In genomic region chr10:80016511-80016910, GRCm38 (mm10) we compare ENCODE assay signal across 8 mouse cellular contexts. TPM values are rescaled to one million over a fixed set of nuclear protein-coding genes. Genes with fewer than 3 reads are reported as not detected.
DNase-seq lines count a peak whose midpoint lies in the region; ATAC-seq and TF ChIP-seq lines count a peak whose summit lies in the region.

Arhgap45 (plus strand) TSS chr10:80016653.

- peaks cover 4% of the 10 kb centered on the region; the same call in 1 of the 2 replicates for H3K27me3 ChIP-seq in liver, postnatal 0 days (ENCODE audit: insufficient read depth, low read length)
- peaks cover 69% of the 10 kb centered on the region for H3K27me3 ChIP-seq in hindbrain, embryonic 14.5 days (ENCODE audit: control insufficient read depth, insufficient read depth, low read length)

- peak; percentile 36 for TF ChIP-seq CTCF in liver, postnatal 0 days (IDR thresholded peaks at IDR 0.05; ENCODE audit: low read depth)

- peak within 1 kb of the TSS; percentile 58 for H3K4me3 ChIP-seq in liver, postnatal 0 days (ENCODE audit: low read depth, low read length)
- no peak within 1 kb of the TSS for H3K4me3 ChIP-seq in hindbrain, embryonic 14.5 days (replicated peaks; ENCODE audit: low read length)

- no peaks in the 10 kb centered on the region for H3K9me3 ChIP-seq in liver, postnatal 0 days (ENCODE audit: low read length)
- peaks cover 6% of the 10 kb centered on the region for H3K9me3 ChIP-seq in hindbrain, embryonic 14.5 days (ENCODE audit: control insufficient read depth, low read length)

- peak; percentile 55 for DNase-seq in gastrocnemius, postnatal 25 days
- DNase-seq in gastrocnemius, postnatal 14 days: no peak
- DNase-seq in liver, postnatal 0 days: peak; percentile 80
- DNase-seq in spleen, postnatal 14 days (ENCODE audit: low spot score in 2 of 2): peak; percentile 59 to 70
- no peak for DNase-seq in ovary, postnatal 14 days (ENCODE audit: low spot score)
- no peak for DNase-seq in neural tube, embryonic 10.5 days (ENCODE audit: extremely low spot score, low spot score)
- no peak for DNase-seq in hindbrain, embryonic 14.5 days (ENCODE audit: low spot score)

- ATAC-seq in erythroblast, adult 5-6 weeks (replicated peaks; ENCODE audit: low FRiP score, poor library complexity, severe bottlenecking): peak; percentile 41
- peak; percentile 77 for ATAC-seq in liver, postnatal 0 days
- ATAC-seq in hindbrain, embryonic 14.5 days (ENCODE audit: low FRiP score): no peak

- WGBS in liver, postnatal 0 days (ENCODE audit: insufficient replicate concordance): 24% methylated on average over 11 of the region's 11 CpGs
- WGBS in hindbrain, embryonic 14.5 days: 72% methylated on average over 11 of the region's 11 CpGs

- H3K9ac ChIP-seq in liver, postnatal 0 days (replicated peaks): peak within 1 kb of the TSS; percentile 57
- H3K9ac ChIP-seq in hindbrain, embryonic 14.5 days: no peak within 1 kb of the TSS

- H3K36me3 ChIP-seq in liver, postnatal 0 days (replicated peaks; ENCODE audit: insufficient read depth, low read length): peaks cover 28% of the 10 kb centered on the region; the same call in 1 of the 2 replicates
- peaks cover 8% of the 10 kb centered on the region; the same call in 1 of the 2 replicates for H3K36me3 ChIP-seq in hindbrain, embryonic 14.5 days (replicated peaks; ENCODE audit: control insufficient read depth, insufficient read depth)

- H3K4me1 ChIP-seq in liver, postnatal 0 days (ENCODE audit: insufficient read depth): peaks cover 26% of the 10 kb centered on the region
- H3K4me1 ChIP-seq in hindbrain, embryonic 14.5 days (replicated peaks; ENCODE audit: control insufficient read depth, insufficient read depth, low read length): no peaks in the 10 kb centered on the region

- no peak for TF ChIP-seq EP300 in liver, postnatal 0 days (IDR thresholded peaks at IDR 0.05; ENCODE audit: low read depth)

- intact Hi-C loops in gastrocnemius, postnatal 14 days (cut with DNase I; ENCODE audit: low total_unique reads): no loop called here

- H3K27ac ChIP-seq in liver, postnatal 0 days (ENCODE audit: low read depth): peak within 1 kb of the TSS; percentile 94
- no peak within 1 kb of the TSS for H3K27ac ChIP-seq in hindbrain, embryonic 14.5 days

- peak within 1 kb of the TSS; percentile 83 for H3K4me2 ChIP-seq in liver, postnatal 0 days (ENCODE audit: low read depth, low read length)
- H3K4me2 ChIP-seq in hindbrain, embryonic 14.5 days (replicated peaks): no peak within 1 kb of the TSS

RNA-seq across cellular contexts. Expression of gene Arhgap45, which starts in this region (rescaled TPM):
- 1 to 10 TPM; 1.0 to 2.1 TPM for total RNA-seq in gastrocnemius, postnatal 25 days (2021)
- total RNA-seq in gastrocnemius, postnatal 14 days (2021): 1 to 10 TPM; 1.7 to 1.9 TPM
- 23.1 and 31.6 TPM in 2 replicates for total RNA-seq in erythroblast, adult 5-6 weeks (2015; ENCODE audit: low replicate concordance)
- total RNA-seq in erythroblast, adult 5-6 weeks (2017; ENCODE audit: low replicate concordance): 28.6 and 35.8 TPM in 2 replicates
- polyA plus RNA-seq in liver, postnatal 0 days (2015; fragmentation: Nextera tagmentation; extraction: Ambion mirVana): 12.1 and 14.2 TPM in 2 replicates
- 1.1 and 1.7 TPM in 2 replicates for polyA plus RNA-seq in hindbrain, embryonic 14.5 days (2014; fragmentation: Nextera tagmentation; extraction: Ambion mirVana)

Comparison
In these comparisons a context has a peak if more than half of its experiments do, and no peak if none do; other contexts are left out.
1. RNA of gene Arhgap45 (total RNA-seq): 23.1 to 35.8 TPM in erythroblast, adult 5-6 weeks; 1.0 to 2.1 TPM in gastrocnemius, postnatal 25 days and 1.7 to 1.9 TPM in gastrocnemius, postnatal 14 days; every median in the first group is over 4 times any median in the second.
2. DNase-seq: peak in gastrocnemius, postnatal 25 days (single experiment), liver, postnatal 0 days (single experiment) and spleen, postnatal 14 days (2 of 2); none in gastrocnemius, postnatal 14 days (single experiment), ovary, postnatal 14 days (single experiment), neural tube, embryonic 10.5 days (single experiment) and hindbrain, embryonic 14.5 days (single experiment).